Mouse (Mus musculus) lung, adult 2 months (tissue): ENCODE data around the gene Aoc1.

Experiments used
- CTCF ChIP-seq: fragments of 200-500 bp; IDR thresholded peaks from 2 replicates; pipeline ENCODE4 v1.5.1; 2011; ENCODE audit warnings: mild to moderate bottlenecking, low read length, control low read depth; ENCODE audit not compliant: insufficient read depth
- POLR2A ChIP-seq: fragments of 200-500 bp; IDR thresholded peaks from 2 replicates; pipeline ENCODE4 v1.6.1; 2011; ENCODE audit warnings: low read depth, mild to moderate bottlenecking, control low read depth, low read length, borderline replicate concordance; ENCODE audit errors: extremely low read depth

DNA sequence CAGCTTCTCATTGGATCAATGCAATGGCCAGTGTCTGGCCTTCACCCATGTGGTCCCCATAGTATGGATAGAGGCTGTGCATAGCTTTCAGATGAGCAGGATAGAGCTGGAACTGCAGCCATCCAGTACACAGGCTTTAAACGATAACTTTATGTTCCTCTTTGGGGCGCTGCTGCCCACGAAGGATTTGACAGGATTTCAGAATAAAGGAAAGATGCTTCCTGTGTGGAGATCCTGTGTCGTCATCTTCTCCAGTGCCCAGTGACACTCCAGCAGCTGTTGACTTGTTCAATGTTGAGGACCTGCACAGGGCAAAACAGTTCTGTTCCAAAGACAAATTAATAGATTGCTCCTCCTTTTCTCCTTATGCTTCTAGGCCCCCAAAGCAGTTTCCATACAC is 84.1 kb downstream of the Aoc1 start:
- TF ChIP-seq CTCF (no peak), POLR2A (no peak)
